In the genomic region with DNA sequence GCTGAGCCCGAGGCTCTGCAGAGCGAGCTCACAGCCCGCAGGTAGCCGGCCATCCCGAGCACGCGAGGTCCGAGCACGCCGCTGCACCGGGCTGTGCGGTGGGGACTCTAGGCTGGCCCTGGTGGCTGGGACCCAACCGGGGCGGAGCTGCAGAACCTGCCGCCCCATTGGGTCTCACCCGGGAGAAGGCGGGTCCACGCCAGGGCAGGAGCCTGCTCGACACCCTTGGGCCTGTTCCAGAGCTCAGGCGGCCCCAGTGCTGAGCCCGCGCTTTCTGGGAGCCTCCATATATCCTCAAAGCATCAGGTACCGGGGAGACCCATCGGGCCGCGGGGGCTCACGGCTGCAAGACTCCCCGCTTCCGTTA, we compare ENCODE assay signal across 8 mouse cellular contexts. TPM values are rescaled to one million over a fixed set of nuclear protein-coding genes. Genes with fewer than 3 reads are reported as not detected.
A peak's percentile ranks its signal among the peaks of the same experiment; 100 is the strongest.
DNase-seq lines count a peak whose midpoint lies in the region; ATAC-seq lines count a peak whose summit lies in the region.

A gene (minus strand): TSS at position 169 of the 367 bp plus-strand sequence.

- H3K9me3 ChIP-seq in heart, embryonic 14.5 days (ENCODE audit: control insufficient read depth, low read length), result no peaks in the 10 kb centered on the region
- H3K9me3 ChIP-seq in liver, embryonic 13.5 days (replicated peaks), result no peaks in the 10 kb centered on the region
- H3K9me3 ChIP-seq in stomach, embryonic 16.5 days (replicated peaks; ENCODE audit: control insufficient read depth, low read length), result no peaks in the 10 kb centered on the region

- no peaks in the 10 kb centered on the region for H3K27me3 ChIP-seq in heart, embryonic 14.5 days (ENCODE audit: control insufficient read depth, insufficient read depth, low read length)
- no peaks in the 10 kb centered on the region for H3K27me3 ChIP-seq in liver, embryonic 13.5 days
- no peaks in the 10 kb centered on the region for H3K27me3 ChIP-seq in stomach, embryonic 16.5 days (ENCODE audit: control insufficient read depth, insufficient read depth, low read length)

- peaks cover 17% of the 10 kb centered on the region for H3K36me3 ChIP-seq in heart, embryonic 14.5 days (ENCODE audit: control insufficient read depth, insufficient read depth, low read length)
- no peaks in the 10 kb centered on the region for H3K36me3 ChIP-seq in liver, embryonic 13.5 days
- no peaks in the 10 kb centered on the region for H3K36me3 ChIP-seq in stomach, embryonic 16.5 days (ENCODE audit: control insufficient read depth, insufficient read depth, low read length)

- peak within 1 kb of the TSS; percentile 96 for H3K4me2 ChIP-seq in heart, embryonic 14.5 days (ENCODE audit: low read length)
- H3K4me2 ChIP-seq in liver, embryonic 13.5 days, result peak within 1 kb of the TSS; percentile 100
- H3K4me2 ChIP-seq in stomach, embryonic 16.5 days (ENCODE audit: low read depth, low read length), result peak within 1 kb of the TSS; percentile 96

- WGBS in heart, embryonic 14.5 days, result under 1% methylated on average over 27 of the region's 29 CpGs
- under 1% methylated on average over 29 of the region's 29 CpGs for WGBS in liver, embryonic 13.5 days (ENCODE audit: insufficient replicate concordance)
- WGBS in stomach, embryonic 16.5 days, result under 1% methylated on average over 29 of the region's 29 CpGs

- peak within 1 kb of the TSS; percentile 100 for H3K9ac ChIP-seq in heart, embryonic 14.5 days (ENCODE audit: low read length)
- peak within 1 kb of the TSS; percentile 91 for H3K9ac ChIP-seq in liver, embryonic 13.5 days
- peak within 1 kb of the TSS; percentile 89 for H3K9ac ChIP-seq in stomach, embryonic 16.5 days (ENCODE audit: low read length)

- peaks cover 12% of the 10 kb centered on the region; the same call in 1 of the 2 replicates for H3K4me1 ChIP-seq in brown adipose tissue, adult 24 weeks (ENCODE audit: control insufficient read depth, insufficient read depth, insufficient read length, low read length)
- peaks cover 37 to 66% of the 10 kb centered on the region in 2 experiments for H3K4me1 ChIP-seq in heart, embryonic 14.5 days (ENCODE audit: control insufficient read depth in 2 of 2, insufficient read depth in 2 of 2, low read length in 2 of 2)
- peaks cover 67% of the 10 kb centered on the region for H3K4me1 ChIP-seq in liver, embryonic 13.5 days (replicated peaks)
- peaks cover 29% of the 10 kb centered on the region for H3K4me1 ChIP-seq in stomach, embryonic 16.5 days (ENCODE audit: control insufficient read depth, insufficient read depth, low read length)

- ATAC-seq in heart, embryonic 14.5 days (ENCODE audit: insufficient number of reproducible peaks, insufficient read depth, low FRiP score, low read depth), result peak; percentile 91
- ATAC-seq in liver, embryonic 13.5 days (ENCODE audit: low read depth), result peak; percentile 99
- peak; percentile 97 for ATAC-seq in stomach, embryonic 16.5 days (ENCODE audit: insufficient read depth, low FRiP score)

- H3K4me3 ChIP-seq in brown adipose tissue, adult 24 weeks (ENCODE audit: insufficient read depth, low read depth, low read length), result peak within 1 kb of the TSS; percentile 85
- peak within 1 kb of the TSS; percentile 67 to 99 for H3K4me3 ChIP-seq in heart, embryonic 14.5 days (ENCODE audit: control insufficient read depth in 1 of 2, insufficient read depth in 1 of 2, low read depth in 1 of 2, low read length in 2 of 2)
- H3K4me3 ChIP-seq in liver, embryonic 13.5 days (replicated peaks), result peak within 1 kb of the TSS; percentile 85
- H3K4me3 ChIP-seq in stomach, embryonic 16.5 days (replicated peaks; ENCODE audit: low read length), result peak within 1 kb of the TSS; percentile 81

- peak; percentile 87 for DNase-seq in CD4-positive, CD25-positive, alpha-beta regulatory T cell, adult 2 months (ENCODE audit: low read depth, low spot score)
- peak; percentile 42 for DNase-seq in fibroblast of lung, adult 2 months (ENCODE audit: low read depth)
- DNase-seq in kidney, postnatal 14 days, result peak; percentile 96
- peak; percentile 87 for DNase-seq in liver, embryonic 13.5 days
- peak; percentile 91 for DNase-seq in neural tube, embryonic 10.5 days (ENCODE audit: extremely low spot score, low spot score)

- H3K27ac ChIP-seq in brown adipose tissue, adult 24 weeks (replicated peaks; ENCODE audit: low read depth, low read length), result peak within 1 kb of the TSS; percentile 77
- H3K27ac ChIP-seq in heart, embryonic 14.5 days (replicated peaks in 1 of 2; ENCODE audit: control insufficient read depth in 1 of 2, insufficient read depth in 1 of 2, low read depth in 2 of 2, low read length in 2 of 2), result peak within 1 kb of the TSS; percentile 98 to 100
- H3K27ac ChIP-seq in liver, embryonic 13.5 days, result peak within 1 kb of the TSS; percentile 73
- peak within 1 kb of the TSS; percentile 99 for H3K27ac ChIP-seq in stomach, embryonic 16.5 days (ENCODE audit: low read length)

RNA-seq across cellular contexts. Expression of the gene that starts here (rescaled TPM):
- polyA plus RNA-seq in brown adipose tissue, adult 24 weeks (2012; ENCODE audit: insufficient read depth, insufficient read length, missing spikeins), result 310 and 421 TPM in 2 replicates
- 2,473 and 2,606 TPM in 2 replicates for polyA plus RNA-seq in heart, embryonic 14.5 days (2014; fragmentation: Nextera tagmentation; extraction: Ambion mirVana)
- 137 and 146 TPM in 2 replicates for polyA plus RNA-seq in liver, embryonic 13.5 days (2015; fragmentation: Nextera tagmentation; extraction: Ambion mirVana)
- polyA plus RNA-seq in stomach, embryonic 16.5 days (2015; fragmentation: Nextera tagmentation; extraction: Ambion mirVana), result 606 and 633 TPM in 2 replicates

Comparison
In these comparisons a context has a peak if more than half of its experiments do, and no peak if none do; other contexts are left out.
1. Peak in every context shown above with its lines: DNase-seq, ATAC-seq, H3K4me3 ChIP-seq and H3K27ac ChIP-seq.
2. DNase-seq: peak in every context shown above with its lines; median percentile 96 in kidney, postnatal 14 days; 91 in neural tube, embryonic 10.5 days; 87 in CD4-positive, CD25-positive, alpha-beta regulatory T cell, adult 2 months; 87 in liver, embryonic 13.5 days; 42 in fibroblast of lung, adult 2 months.